Mouse (Mus musculus) lung, adult 2 months (tissue): ENCODE measurements around the gene Rnd1. TPM values are rescaled to one million over a fixed set of nuclear protein-coding genes. Genes with fewer than 3 reads are reported as not detected.

Experiments used
- DNase-seq: peaks from one replicate; pipeline ENCODE4 v3.0.0; 2022
- H3K4me1 ChIP-seq: fragments of 200-500 bp; 2 replicates; pipeline ENCODE4 v1.6.1; 2011; ENCODE audit warnings: low read length; ENCODE audit not compliant: control insufficient read depth, insufficient read depth
- H3K4me3 ChIP-seq: fragments of 200-500 bp; replicated peaks from 2 replicates; pipeline ENCODE3; 2011; ENCODE audit warnings: low read depth, mild to moderate bottlenecking, control low read depth, low read length; ENCODE audit errors: extremely low read depth
- CTCF ChIP-seq: fragments of 200-500 bp; IDR thresholded peaks from 2 replicates; pipeline ENCODE4 v1.5.1; 2011; ENCODE audit warnings: mild to moderate bottlenecking, low read length, control low read depth; ENCODE audit not compliant: insufficient read depth
- POLR2A ChIP-seq: fragments of 200-500 bp; IDR thresholded peaks from 2 replicates; pipeline ENCODE4 v1.6.1; 2011; ENCODE audit warnings: low read depth, mild to moderate bottlenecking, control low read depth, low read length, borderline replicate concordance; ENCODE audit errors: extremely low read depth
- WGBS: fragments of 180-500 bp; shearing (Covaris S2); methylation state at CpG from one replicate; pipeline ENCODE4 v1.1.7; 2018; 5-methylcytosine and 5-hydroxymethylcytosine counted together
- polyA plus RNA-seq: library from polyadenylated mRNA; depleted of rRNA; stranded (reverse); fragments of >200 nt; gene quantifications from 2 replicates; pipeline ENCODE4 v1.2.3, GENCODE M21; 2012

The Rnd1 gene
- polyA plus RNA-seq, 1 experiment, result 23.6 TPM

DNA sequence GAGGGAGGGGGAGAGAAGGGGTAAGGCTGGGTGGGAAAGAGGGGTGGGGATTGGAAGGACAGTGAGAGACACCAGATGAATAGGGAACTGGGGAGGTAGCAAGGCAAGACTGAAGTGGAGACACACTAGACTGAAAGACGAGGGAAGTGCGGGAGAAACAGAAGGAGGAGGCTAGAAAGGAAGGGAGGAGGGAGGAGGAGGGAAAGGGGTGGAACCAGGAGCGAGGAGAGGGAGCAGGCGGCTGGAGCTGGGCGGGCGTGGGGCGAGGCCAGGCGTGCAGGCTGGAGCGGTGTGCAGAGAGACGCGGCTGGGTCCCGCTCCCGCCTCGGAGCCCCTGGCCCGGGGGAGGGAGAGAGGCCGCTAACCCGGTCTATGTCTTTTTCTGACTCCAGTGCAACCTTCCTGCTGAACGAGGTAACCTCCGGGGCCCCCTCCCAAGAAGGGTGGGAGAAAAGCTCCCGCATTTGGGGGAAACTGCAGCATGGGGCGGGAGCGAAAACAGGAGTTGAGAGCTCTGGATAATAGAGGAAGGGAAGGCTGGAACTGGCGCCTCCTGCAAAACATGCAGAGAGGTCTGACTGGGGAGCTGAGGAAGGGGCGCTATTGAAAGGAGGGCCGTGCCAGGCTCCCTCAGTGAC, 45.0 kb downstream of the Rnd1 start:
- under 1% methylated on average over 25 of the region's 25 CpGs for WGBS
- DNase-seq, result peak; percentile 45
- peak overlapping the region; percentile 33 for H3K4me3 ChIP-seq
- no peak for TF ChIP-seq POLR2A
- no peak for TF ChIP-seq CTCF
- H3K4me1 ChIP-seq, result peaks cover 8% of the 10 kb centered on the region

DNA sequence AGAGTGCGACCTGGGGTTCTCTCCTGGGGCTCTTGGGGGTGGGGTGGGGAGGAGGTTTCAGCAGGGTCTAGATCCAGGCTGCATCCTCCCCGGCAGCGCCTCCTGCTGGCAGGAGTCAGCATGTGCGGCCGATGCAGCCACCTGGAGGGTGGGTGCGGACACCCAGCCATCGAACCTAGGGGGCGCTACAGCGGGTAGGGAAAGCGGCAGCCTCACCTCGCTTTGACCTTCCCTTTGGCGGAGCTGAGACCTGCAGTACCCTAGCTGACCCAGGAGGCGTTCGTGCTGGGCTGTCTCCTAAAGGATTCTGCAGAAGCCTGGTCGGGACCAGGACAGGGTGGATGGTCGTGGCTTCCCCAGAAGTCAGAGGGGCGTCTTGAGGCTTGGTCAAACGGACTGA, 45.8 kb downstream of the Rnd1 start:
- 4% methylated on average over 18 of the region's 18 CpGs for WGBS
- peaks cover 8% of the 10 kb centered on the region for H3K4me1 ChIP-seq
- TF ChIP-seq POLR2A (no peak), CTCF (peak; percentile 55)
- DNase-seq, result peak; percentile 55
- no peak overlapping the region for H3K4me3 ChIP-seq

DNA sequence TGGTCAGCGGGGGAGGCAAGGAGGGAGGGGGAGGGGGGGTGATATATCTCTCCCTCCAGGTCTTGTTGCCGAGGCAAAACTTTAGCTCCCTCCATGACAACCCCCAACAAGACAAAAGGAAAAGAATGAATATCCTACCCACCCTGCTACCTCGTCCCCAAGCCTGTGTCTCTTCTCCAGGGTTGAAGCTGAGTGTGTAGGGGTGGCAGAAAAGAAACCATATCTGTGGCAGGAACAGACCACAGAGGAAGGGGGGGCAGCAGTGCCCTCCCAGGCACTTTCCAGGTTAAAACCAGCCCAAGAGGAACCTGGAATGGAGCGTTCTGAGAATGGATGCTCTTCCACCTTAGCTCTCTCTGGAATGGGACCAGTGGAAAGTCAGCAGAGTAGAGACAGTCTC, 46.7 kb downstream of the Rnd1 start, which contains the start of gene Cacnb3:
Gene Cacnb3 (plus strand): TSS at position 301 of the 400 bp plus-strand sequence.
- DNase-seq, result no peak
- TF ChIP-seq CTCF (no peak), POLR2A (no peak)
- WGBS, result 49% methylated on average over 4 of the region's 4 CpGs
- no peak within 1 kb of the TSS for H3K4me3 ChIP-seq
- H3K4me1 ChIP-seq, result peaks cover 8% of the 10 kb centered on the region

- DNase-seq, result no peak
Observed at GRCm38 (mm10) chr15:98629464-98629863, 47.8 kb downstream of the Rnd1 start.

DNA sequence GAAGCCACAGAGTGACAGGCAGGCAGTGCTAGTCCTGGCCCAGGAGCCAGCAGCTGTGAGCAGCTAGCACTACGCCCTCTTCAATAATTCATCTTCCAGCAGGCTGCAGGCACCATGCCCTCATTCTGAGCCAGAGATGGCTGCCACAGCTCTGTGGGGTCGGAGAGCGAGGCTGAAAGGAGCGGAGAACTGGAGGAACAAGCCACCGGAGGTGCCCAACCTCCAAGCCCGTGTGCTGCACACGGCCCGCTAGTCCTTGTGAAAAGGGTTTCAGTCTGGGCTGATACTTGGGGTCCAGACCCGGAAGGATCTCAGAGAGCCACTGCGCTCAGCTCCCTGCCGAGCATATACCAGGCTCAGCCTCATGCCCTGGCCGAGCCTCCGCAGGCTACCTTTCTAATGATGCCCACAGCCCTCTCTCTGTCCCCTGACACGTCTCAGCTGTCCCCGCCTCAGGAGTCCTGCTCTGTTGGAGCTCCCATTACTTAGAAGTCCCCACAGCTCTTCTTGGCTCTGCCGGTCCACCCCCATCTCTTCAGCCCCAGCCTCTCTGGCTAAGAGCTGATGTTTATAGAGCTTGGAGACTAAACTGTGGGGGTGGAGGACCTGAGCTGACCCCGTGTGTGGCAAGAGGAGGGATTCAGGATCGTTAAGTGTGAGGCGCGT, 48.5 kb downstream of the Rnd1 start:
- 9% methylated on average over 20 of the region's 20 CpGs for WGBS
- TF ChIP-seq CTCF (no peak), POLR2A (peak; percentile 13; the same call in 1 of the 2 replicates)
- Histone ChIP-seq H3K4me1 (peaks cover 3% of the 10 kb centered on the region; the same call in 1 of the 2 replicates), H3K4me3 (no peak overlapping the region)
- no peak for DNase-seq

More at GRCm38 (mm10) chr15:98629464-98629863, 47.8 kb downstream of the Rnd1 start:
- peaks cover 8% of the 10 kb centered on the region for H3K4me1 ChIP-seq
- 47% methylated on average over 6 of the region's 6 CpGs for WGBS
- H3K4me3 ChIP-seq, result no peak overlapping the region
- TF ChIP-seq POLR2A, result no peak
- no peak for TF ChIP-seq CTCF

GRCm38 (mm10) chr15:98626487-98627212, 50.6 kb downstream of the Rnd1 start:
- DNase-seq, result no peak
- TF ChIP-seq CTCF, result no peak
- TF ChIP-seq POLR2A, result no peak
- 71% methylated on average over 7 of the region's 7 CpGs for WGBS
- Histone ChIP-seq H3K4me3 (no peak overlapping the region), H3K4me1 (no peaks in the 10 kb centered on the region)

GRCm38 (mm10) chr15:98626078-98626477, 51.2 kb downstream of the Rnd1 start:
- no peaks in the 10 kb centered on the region for H3K4me1 ChIP-seq
- DNase-seq, result no peak
- no peak for TF ChIP-seq POLR2A
- no peak for TF ChIP-seq CTCF
- 12% methylated on average over 8 of the region's 8 CpGs for WGBS
- H3K4me3 ChIP-seq, result no peak overlapping the region

DNA sequence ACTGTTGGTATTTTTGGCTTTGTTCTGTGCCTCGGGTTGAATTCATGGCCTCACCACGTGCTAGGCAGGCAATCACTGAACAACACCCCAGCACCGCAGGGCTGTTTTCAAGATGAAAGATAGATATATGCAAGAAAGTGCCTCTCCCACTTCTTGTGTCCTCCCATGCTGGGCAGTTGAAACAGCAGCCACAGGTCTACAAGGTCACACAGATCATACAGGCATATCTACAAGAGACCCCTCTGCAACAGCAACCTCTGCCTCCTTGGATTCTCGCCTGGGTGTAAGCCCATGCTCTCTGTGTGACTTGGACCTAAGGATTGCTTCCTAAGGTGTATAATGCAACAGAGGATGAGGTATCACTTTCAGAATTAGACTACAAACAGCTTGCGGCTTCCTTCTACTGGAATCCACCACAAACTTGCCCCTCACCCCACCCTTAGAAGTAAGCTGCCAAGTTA, 53.9 kb downstream of the Rnd1 start:
- no peaks in the 10 kb centered on the region for H3K4me1 ChIP-seq

DNA sequence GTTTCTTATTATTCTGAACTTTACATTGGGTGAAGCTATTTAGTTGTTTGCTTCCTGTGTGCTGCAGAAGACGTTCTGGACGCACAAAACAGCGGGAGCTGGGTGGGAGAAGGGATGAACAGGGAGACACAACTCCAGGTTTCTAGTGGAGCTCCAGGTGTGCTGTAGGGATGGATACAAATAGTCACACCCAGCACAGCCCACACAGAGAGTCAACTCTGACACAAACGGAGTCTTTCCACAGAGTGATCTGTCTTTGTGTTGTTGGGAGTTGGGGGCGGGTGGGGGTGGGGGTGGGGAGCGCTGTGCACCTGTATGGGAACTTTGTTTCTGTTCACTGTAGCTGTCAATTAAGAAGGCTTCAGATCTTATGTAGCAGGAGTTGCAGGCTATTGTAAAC, 54.5 kb downstream of the Rnd1 start:
- no peak for DNase-seq
- Histone ChIP-seq H3K4me1 (no peaks in the 10 kb centered on the region), H3K4me3 (no peak overlapping the region)
- WGBS, result 28% methylated on average over 6 of the region's 6 CpGs
- TF ChIP-seq POLR2A (no peak), CTCF (no peak)

More for the DNA sequence above, 53.9 kb downstream of the Rnd1 start:
- no peak for DNase-seq
- TF ChIP-seq CTCF, result no peak
- TF ChIP-seq POLR2A, result no peak
- H3K4me3 ChIP-seq, result no peak overlapping the region
- WGBS, result 50% methylated on average over 5 of the region's 5 CpGs
